Mouse (Mus musculus) midbrain, embryonic 13.5 days (tissue): ENCODE measurements around the gene Trpv2. TPM values are rescaled to one million over a fixed set of nuclear protein-coding genes. Genes with fewer than 3 reads are reported as not detected.
A peak's percentile ranks its signal among the peaks of the same experiment; 100 is the strongest.

Experiments
- ATAC-seq: fragments of 200-750 bp; cut with Nextera tagmentation; 2 replicates; pipeline ENCODE4 v1.8.0; 2017; ENCODE audit warnings: mild to moderate bottlenecking, moderate TSS enrichment, moderate library complexity
- H3K27ac ChIP-seq: fragments of 300-500 bp; sonication (generic); 2 replicates; pipeline ENCODE4 v1.5.1; 2015; ENCODE audit warnings: inconsistent platforms, mild to moderate bottlenecking, moderate library complexity
- H3K27me3 ChIP-seq: fragments of 300-500 bp; sonication (generic); 2 replicates; pipeline ENCODE4 v1.6.1; 2015; ENCODE audit warnings: mild to moderate bottlenecking, inconsistent platforms
- H3K36me3 ChIP-seq: fragments of 300-500 bp; sonication (generic); 2 replicates; pipeline ENCODE4 v1.6.1; 2015; ENCODE audit warnings: mild to moderate bottlenecking, inconsistent platforms
- H3K4me1 ChIP-seq: fragments of 300-500 bp; sonication (generic); replicated peaks from 2 replicates; pipeline ENCODE4 v1.6.1; 2015; ENCODE audit warnings: inconsistent platforms
- H3K4me2 ChIP-seq: fragments of 300-500 bp; sonication (generic); replicated peaks from 2 replicates; pipeline ENCODE4 v1.6.1; 2015; ENCODE audit warnings: moderate library complexity, mild to moderate bottlenecking, inconsistent platforms
- H3K4me3 ChIP-seq: fragments of 300-500 bp; sonication (generic); replicated peaks from 2 replicates; pipeline ENCODE4 v1.5.1; 2015; ENCODE audit warnings: mild to moderate bottlenecking, inconsistent platforms
- H3K9ac ChIP-seq: fragments of 300-500 bp; sonication (generic); replicated peaks from 2 replicates; pipeline ENCODE4 v1.6.1; 2015; ENCODE audit warnings: mild to moderate bottlenecking, inconsistent platforms
- H3K9me3 ChIP-seq: fragments of 300-500 bp; sonication (generic); 2 replicates; pipeline ENCODE4 v1.6.1; 2016; ENCODE audit warnings: mild to moderate bottlenecking, inconsistent platforms
- whole genome bisulfite sequencing: fragments of 180-500 bp; shearing (Covaris S2); methylation state at CpG from one replicate; pipeline ENCODE4 v1.1.7; 2015; 5-methylcytosine and 5-hydroxymethylcytosine counted together
- polyA plus RNA-seq: library from polyadenylated mRNA; unstranded; fragments of >200 nt; fragmentation: Nextera tagmentation; extraction: Ambion mirVana; gene quantifications from 2 replicates; pipeline ENCODE4 v1.2.1, GENCODE M21; 2015

The Trpv2 gene
- polyA plus RNA-seq, 1 experiment from 2014 or later = 20.7 TPM

DNA sequence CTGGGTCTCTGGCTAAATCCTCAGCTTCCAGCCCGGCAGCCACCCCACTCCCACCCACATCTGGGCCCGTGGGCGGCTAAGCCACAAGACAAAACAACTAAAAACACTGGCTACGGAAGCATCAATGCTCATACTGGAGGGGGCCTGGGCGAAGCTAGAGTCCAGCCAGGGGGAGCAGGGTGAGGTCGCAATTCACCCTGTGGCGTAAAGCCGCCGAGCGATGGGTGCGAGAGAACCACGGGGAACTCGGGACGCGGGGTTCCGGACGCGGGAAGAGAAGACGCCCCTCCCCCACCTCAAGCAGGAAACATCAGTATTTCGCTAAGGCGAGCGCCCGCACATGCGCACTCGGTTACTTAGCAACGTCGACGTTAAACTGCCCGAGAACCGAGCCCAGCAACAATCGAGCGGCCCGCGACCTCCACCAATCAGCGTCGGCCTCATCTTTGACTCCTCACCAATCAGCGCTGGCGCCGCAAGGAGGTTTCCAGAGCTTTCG lies 23.5 kb upstream of the Trpv2 start, which contains the start of gene Ubb:
Ubb (plus strand) TSS at position 445 of the 499 bp plus-strand sequence.
- peak within 1 kb of the TSS; percentile 69 for H3K4me3 ChIP-seq
- peak within 1 kb of the TSS; percentile 91 for H3K9ac ChIP-seq
- H3K9me3 ChIP-seq = no peaks in the 10 kb centered on the region
- peak within 1 kb of the TSS; percentile 68 for H3K4me2 ChIP-seq
- WGBS = under 1% methylated on average over 40 of the region's 40 CpGs
- H3K4me1 ChIP-seq = peaks cover 43% of the 10 kb centered on the region
- H3K27ac ChIP-seq = peak within 1 kb of the TSS; percentile 98
- no peaks in the 10 kb centered on the region for H3K27me3 ChIP-seq
- ATAC-seq = peak; percentile 96
- H3K36me3 ChIP-seq = peaks cover 25% of the 10 kb centered on the region

DNA sequence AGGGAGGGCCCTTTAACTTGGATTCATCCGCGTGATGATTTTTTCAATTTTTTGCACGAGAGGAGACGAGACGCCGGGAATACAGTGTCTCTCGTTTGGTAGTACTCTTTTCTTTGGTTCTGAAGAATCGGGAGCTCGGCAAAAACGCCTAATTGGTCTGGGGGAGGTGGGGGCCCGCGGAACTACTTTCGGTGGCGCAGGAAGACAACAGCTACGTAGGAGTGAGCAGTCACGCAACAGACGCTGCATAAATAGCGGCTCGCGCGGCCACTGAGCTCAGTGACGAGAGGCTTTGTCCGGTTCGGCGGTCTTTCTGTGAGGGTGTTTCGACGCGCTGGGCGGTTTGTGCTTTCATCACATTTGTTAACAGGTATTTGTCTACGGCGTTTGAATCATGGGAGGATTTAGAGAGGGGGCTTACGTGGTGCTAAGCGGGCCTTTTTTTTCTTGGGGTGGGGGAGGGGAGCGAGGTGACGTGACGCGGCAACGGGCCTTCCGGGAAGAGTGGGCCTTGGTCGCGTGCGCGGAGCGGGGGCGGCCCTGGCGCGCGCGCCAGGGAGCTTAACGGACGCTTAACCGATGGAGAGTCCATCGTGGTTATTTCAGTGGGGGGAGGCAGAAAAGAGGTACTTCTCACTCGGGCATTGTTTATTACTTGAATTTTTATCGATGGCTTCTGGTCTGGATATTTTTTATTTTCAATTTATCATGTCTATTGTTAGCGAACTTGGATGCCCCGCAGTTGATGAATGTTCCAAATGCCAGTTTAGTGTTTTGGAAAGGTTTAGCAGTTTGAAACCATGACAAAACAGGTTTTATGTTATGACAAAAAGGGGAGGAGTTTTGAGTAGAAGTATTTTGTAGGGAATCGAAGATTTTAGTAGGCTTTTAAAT lies 22.8 kb upstream of the Trpv2 start:
- Histone ChIP-seq H3K4me2 (peak overlapping the region; percentile 68), H3K9me3 (no peaks in the 10 kb centered on the region), H3K4me1 (peaks cover 48% of the 10 kb centered on the region), H3K27ac (peak overlapping the region; percentile 98), H3K27me3 (no peaks in the 10 kb centered on the region), H3K9ac (peak overlapping the region; percentile 87), H3K4me3 (peak overlapping the region; percentile 69), H3K36me3 (peaks cover 25% of the 10 kb centered on the region)
- under 1% methylated on average over 58 of the region's 58 CpGs for WGBS
- peak; percentile 87 for ATAC-seq

DNA sequence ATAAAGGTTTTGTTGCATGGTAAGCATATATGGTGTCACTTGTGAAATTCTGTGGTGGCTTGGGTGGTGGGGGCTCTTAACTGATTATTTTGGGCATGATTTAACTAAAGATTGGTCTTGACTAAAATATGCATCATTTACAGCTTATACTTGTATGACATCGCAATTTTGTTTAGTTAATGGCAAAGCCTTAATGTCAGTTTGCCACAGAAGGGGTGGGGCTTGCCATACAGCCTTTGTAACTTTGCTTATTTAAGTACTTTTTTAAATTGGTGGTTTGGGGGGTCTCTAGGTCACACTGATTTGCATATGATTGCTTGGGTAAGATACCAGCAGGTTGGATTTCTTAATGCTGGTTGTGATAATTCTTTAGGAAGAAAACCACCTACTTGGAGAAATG lies 21.1 kb upstream of the Trpv2 start:
- no peak for ATAC-seq
- H3K27me3 ChIP-seq = no peaks in the 10 kb centered on the region
- 36% methylated on average over 1 of the region's 1 CpGs for WGBS
- peak overlapping the region; percentile 69 for H3K9ac ChIP-seq
- peaks cover 47% of the 10 kb centered on the region for H3K4me1 ChIP-seq
- H3K9me3 ChIP-seq = no peaks in the 10 kb centered on the region
- H3K4me3 ChIP-seq = peak overlapping the region; percentile 54
- peaks cover 25% of the 10 kb centered on the region for H3K36me3 ChIP-seq
- peak overlapping the region; percentile 97 for H3K4me2 ChIP-seq
- H3K27ac ChIP-seq = no peak overlapping the region

DNA sequence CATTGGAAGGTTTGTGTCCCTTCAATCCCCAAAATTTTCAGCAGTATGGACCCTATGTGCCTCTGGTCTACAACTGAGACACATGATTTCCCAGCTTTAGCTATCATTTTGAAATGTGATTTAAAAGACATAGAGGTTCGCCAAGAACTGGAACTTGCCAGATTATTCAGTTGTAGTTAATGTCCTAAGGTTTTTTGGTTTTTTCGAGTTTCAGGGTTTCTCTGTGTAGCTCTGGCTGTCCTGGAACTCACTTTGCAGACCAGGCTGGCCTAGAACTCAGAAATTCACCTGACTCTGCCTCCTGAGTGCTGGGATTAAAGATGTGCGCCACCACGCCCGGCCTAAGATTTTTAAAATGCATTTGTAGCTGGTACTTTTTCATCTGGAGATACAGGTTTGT lies 20.7 kb upstream of the Trpv2 start:
- peak overlapping the region; percentile 54 for H3K4me3 ChIP-seq
- H3K4me2 ChIP-seq = peak overlapping the region; percentile 97
- no peaks in the 10 kb centered on the region for H3K27me3 ChIP-seq
- H3K4me1 ChIP-seq = peaks cover 43% of the 10 kb centered on the region
- WGBS = 79% methylated on average over 5 of the region's 5 CpGs
- no peak overlapping the region for H3K27ac ChIP-seq
- H3K9me3 ChIP-seq = no peaks in the 10 kb centered on the region
- H3K36me3 ChIP-seq = peaks cover 25% of the 10 kb centered on the region
- peak overlapping the region; percentile 69 for H3K9ac ChIP-seq
- no peak for ATAC-seq

DNA sequence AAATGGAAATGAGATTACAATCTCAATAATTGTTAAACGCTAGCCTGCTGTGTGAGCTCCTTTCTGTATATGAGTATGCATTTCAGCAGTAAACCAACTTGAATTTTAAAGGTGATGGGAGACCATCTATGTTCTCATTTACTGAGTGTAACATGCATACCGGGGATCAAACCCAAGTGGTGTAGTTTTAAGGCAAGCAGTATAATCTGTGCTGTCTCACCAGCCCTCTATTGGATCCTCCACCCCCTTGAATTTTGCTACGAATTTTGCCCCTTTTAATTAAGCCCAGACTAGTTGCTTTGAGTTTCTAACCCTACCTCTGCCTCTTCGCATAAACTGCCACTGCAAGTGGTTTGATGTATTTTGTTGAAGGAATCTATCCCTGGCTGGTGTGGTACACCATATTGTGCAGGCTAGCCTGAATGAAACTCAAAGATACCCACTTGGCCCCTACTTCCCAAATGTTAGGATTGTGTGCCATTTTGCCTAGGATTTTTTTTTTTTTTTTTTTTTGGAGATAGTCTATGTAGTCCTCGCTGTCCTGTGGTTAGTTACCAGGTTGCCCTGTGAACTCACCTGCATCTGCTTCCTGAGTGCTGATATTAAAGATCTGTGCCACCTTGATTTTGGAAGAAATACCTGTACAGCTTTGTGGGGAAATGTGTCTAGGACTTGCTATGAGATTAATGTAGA lies 20.0 kb upstream of the Trpv2 start:
- H3K4me2 ChIP-seq = peak overlapping the region; percentile 97
- peaks cover 37% of the 10 kb centered on the region for H3K4me1 ChIP-seq
- H3K4me3 ChIP-seq = peak overlapping the region; percentile 54
- WGBS = 67% methylated on average over 5 of the region's 5 CpGs
- ATAC-seq = no peak
- H3K9me3 ChIP-seq = no peaks in the 10 kb centered on the region
- peaks cover 25% of the 10 kb centered on the region for H3K36me3 ChIP-seq
- H3K9ac ChIP-seq = peak overlapping the region; percentile 69
- no peaks in the 10 kb centered on the region for H3K27me3 ChIP-seq
- H3K27ac ChIP-seq = no peak overlapping the region

DNA sequence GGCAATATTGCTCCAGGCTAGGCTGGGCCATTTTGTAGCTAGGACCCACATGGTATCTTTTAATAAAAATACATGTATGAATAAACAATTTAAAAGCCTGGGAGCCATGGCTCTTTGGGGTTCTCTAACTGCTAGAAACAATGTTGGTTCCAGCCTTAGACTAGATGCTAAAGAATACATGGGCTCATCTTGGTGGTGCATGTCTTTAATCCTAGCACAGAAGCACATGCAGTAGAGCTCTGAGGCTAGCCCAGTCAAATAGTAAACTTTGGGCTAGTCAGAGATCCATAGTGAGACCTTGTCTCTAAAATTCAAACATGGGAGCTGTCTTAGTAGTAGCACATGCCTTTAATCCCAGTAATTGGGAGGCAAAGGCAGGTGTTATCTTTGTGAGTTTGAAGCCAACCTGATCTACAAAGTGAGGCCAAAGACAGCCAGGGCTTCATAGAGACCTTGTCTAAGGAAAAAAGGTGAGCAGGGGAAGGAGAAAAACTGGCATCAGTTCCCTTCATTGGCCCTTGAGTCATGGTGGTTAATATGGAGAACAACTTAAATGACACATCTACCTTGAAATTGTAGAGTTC lies 19.3 kb upstream of the Trpv2 start:
- H3K27ac ChIP-seq = no peak overlapping the region
- no peaks in the 10 kb centered on the region for H3K9me3 ChIP-seq
- H3K27me3 ChIP-seq = no peaks in the 10 kb centered on the region
- peak overlapping the region; percentile 97 for H3K4me2 ChIP-seq
- H3K4me3 ChIP-seq = peak overlapping the region; percentile 54
- ATAC-seq = no peak
- H3K36me3 ChIP-seq = peaks cover 25% of the 10 kb centered on the region
- 0 out of 2 replicates have a peak overlapping the region, but pooled peaks have one; percentile 69 for H3K9ac ChIP-seq
- H3K4me1 ChIP-seq = peaks cover 33% of the 10 kb centered on the region

DNA sequence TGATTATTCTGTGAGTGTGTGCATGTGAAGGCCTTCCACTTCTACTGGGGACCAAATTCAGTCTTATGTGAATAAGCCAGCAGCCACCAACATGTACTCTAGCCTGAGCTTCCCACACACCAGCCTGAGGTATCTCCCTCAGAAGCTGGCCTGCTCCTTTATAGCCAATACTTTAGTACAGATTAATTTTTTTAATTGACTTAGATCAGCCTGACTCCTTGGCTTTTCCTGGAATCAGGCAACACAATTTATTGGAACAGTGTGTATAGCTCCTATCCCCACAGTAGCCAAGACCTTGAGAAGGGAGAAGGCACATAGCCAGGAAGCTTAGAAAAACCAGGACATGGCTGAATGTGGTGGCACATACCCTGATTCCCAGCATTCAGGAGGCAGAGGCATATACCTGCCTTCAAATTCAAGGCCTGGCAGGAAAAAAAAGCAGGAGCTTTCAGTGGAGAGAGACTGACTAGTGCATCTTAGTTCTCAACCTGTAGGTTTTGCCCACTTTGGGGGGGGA lies 18.3 kb upstream of the Trpv2 start:
- no peak overlapping the region for H3K27ac ChIP-seq
- H3K9me3 ChIP-seq = no peaks in the 10 kb centered on the region
- no peak overlapping the region for H3K9ac ChIP-seq
- ATAC-seq = no peak
- H3K27me3 ChIP-seq = no peaks in the 10 kb centered on the region
- H3K36me3 ChIP-seq = peaks cover 25% of the 10 kb centered on the region
- no peak overlapping the region for H3K4me3 ChIP-seq
- peaks cover 39% of the 10 kb centered on the region for H3K4me1 ChIP-seq
- H3K4me2 ChIP-seq = peak overlapping the region; percentile 97

DNA sequence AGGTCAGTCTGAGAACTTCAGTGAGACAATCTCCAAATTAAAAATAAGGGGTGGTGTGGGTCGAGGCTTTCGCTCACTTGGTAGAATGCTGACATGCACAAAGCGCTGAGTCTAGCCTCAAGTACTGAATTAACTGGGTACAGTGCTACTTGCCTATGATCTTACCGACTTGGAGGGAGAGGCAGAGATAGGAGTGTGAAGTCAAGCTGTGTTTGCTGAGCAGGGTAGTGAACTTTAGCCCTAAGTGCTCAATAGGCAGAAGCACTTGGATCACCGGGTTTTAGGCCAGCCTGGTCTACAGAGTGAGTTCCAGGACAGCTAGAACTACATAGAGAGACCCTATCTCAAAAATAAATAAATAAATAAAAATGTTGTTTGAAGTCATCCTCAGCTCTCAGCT lies 17.1 kb upstream of the Trpv2 start:
- no peak overlapping the region for H3K4me3 ChIP-seq
- H3K9me3 ChIP-seq = no peaks in the 10 kb centered on the region
- 72% methylated on average over 5 of the region's 5 CpGs for WGBS
- peaks cover 39% of the 10 kb centered on the region for H3K4me1 ChIP-seq
- H3K36me3 ChIP-seq = peaks cover 25% of the 10 kb centered on the region
- H3K27ac ChIP-seq = no peak overlapping the region
- ATAC-seq = no peak
- no peaks in the 10 kb centered on the region for H3K27me3 ChIP-seq
- H3K4me2 ChIP-seq = no peak overlapping the region
- H3K9ac ChIP-seq = no peak overlapping the region

DNA sequence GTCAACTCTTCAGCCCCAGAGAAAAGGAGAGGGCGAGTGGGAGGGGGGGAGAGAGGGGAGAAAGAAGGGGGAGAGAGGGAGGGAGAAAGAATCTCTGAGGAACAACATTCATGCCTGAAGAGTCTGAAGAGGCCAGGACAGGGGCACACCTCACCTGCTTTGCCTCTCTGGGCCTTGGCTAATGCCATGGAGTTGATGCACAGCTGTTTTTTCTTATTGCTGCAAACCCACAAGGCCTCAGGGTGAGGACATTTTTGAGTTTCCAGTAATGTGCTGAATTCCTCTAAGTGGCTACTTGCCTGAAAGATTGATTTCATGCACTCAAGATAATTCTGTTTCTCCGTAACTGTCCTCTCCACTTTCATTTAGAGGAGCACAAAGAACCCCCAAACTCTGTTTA lies 16.1 kb upstream of the Trpv2 start:
- peaks cover 38% of the 10 kb centered on the region for H3K4me1 ChIP-seq
- peaks cover 24% of the 10 kb centered on the region for H3K36me3 ChIP-seq
- WGBS = 78% methylated on average over 2 of the region's 2 CpGs
- H3K9ac ChIP-seq = no peak overlapping the region
- no peak for ATAC-seq
- no peak overlapping the region for H3K4me3 ChIP-seq
- no peaks in the 10 kb centered on the region for H3K9me3 ChIP-seq
- no peak overlapping the region for H3K27ac ChIP-seq
- no peak overlapping the region for H3K4me2 ChIP-seq
- no peaks in the 10 kb centered on the region for H3K27me3 ChIP-seq

DNA sequence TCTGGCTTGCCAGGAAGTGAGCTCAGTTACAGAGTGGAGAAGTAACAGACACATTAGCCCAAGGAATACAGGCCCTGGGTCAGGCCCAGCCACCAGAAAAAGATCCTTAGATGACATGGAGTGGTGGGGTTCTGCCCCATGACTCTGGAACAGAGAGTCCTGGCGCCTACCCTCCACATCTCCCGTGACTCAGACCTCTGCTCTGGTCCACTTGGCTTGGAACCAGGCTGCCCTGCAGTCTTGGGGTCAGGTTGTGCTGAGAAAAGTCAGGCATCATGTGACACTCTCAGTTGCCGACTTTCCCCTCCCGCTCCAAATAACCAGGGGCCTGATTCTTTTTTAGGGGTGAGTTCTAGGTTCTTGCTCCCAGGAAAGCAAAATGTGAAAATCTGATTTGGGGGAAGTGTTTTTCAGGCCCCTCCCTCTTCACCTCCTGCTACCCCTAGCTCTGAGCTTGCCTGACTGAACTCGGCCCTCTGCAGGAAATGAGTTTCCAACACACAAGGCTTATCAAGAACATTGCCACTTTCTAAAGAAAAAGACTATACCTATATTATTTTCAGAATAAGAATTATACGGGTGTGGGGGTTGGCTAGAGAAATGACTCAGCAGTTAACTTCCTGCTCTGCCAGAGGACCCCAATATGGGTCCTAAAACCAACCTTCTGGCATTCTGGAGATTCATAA lies 15.2 kb upstream of the Trpv2 start:
- H3K4me3 ChIP-seq = no peak overlapping the region
- H3K4me1 ChIP-seq = peaks cover 28% of the 10 kb centered on the region
- peaks cover 15% of the 10 kb centered on the region for H3K36me3 ChIP-seq
- no peak for ATAC-seq
- H3K9ac ChIP-seq = no peak overlapping the region
- H3K4me2 ChIP-seq = no peak overlapping the region
- no peaks in the 10 kb centered on the region for H3K27me3 ChIP-seq
- 72% methylated on average over 6 of the region's 6 CpGs for WGBS
- H3K27ac ChIP-seq = no peak overlapping the region
- no peaks in the 10 kb centered on the region for H3K9me3 ChIP-seq

DNA sequence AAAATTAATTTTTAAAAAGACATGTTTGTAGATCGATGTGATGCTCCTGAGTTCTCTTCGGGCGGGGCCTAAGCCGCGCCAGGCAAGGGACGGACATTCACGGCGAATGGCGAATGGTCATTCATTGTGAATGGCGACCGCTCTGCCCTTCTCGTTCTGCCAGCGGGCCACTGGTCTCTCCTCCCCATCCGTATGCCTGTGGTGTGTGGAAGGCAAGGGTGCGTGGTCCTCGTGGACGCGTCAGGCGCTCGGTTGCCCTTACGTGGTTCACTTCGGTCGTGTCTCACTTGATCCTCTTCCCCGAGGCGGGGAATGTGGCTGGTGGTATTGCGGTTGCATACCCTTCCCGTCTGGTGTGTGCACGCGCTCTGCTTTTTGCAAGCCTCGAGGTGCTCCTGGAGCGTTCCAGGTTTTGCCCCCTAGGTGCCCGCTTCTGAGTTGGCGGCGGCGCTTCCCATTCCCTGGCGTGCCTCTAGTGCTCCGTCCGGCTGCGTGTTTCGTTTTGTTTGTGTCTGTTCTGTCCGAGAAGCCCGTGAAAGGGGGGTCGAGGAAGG lies 13.7 kb upstream of the Trpv2 start:
- peak overlapping the region; percentile 49 for H3K4me2 ChIP-seq
- H3K4me3 ChIP-seq = peak overlapping the region; percentile 25
- H3K27ac ChIP-seq = no peak overlapping the region
- no peaks in the 10 kb centered on the region for H3K27me3 ChIP-seq
- ATAC-seq = peak; percentile 20; the same call in 1 of the 2 replicates
- WGBS = 28% methylated on average over 43 of the region's 43 CpGs
- H3K36me3 ChIP-seq = peaks cover under 1% of the 10 kb centered on the region; the same call in 1 of the 2 replicates
- peak overlapping the region; percentile 49 for H3K9ac ChIP-seq
- H3K9me3 ChIP-seq = no peaks in the 10 kb centered on the region
- H3K4me1 ChIP-seq = peaks cover 14% of the 10 kb centered on the region
